Mouse (Mus musculus): Measurements from ENCODE around the gene Gm30191. TPM values are rescaled to one million over a fixed set of nuclear protein-coding genes. Genes with fewer than 3 reads are reported as not detected.

The Gm30191 gene
- total RNA-seq (2021), result not detected
- long read RNA-seq, experiment 1, result 0 reads
- long read RNA-seq, experiment 2, result 0 reads

DNA sequence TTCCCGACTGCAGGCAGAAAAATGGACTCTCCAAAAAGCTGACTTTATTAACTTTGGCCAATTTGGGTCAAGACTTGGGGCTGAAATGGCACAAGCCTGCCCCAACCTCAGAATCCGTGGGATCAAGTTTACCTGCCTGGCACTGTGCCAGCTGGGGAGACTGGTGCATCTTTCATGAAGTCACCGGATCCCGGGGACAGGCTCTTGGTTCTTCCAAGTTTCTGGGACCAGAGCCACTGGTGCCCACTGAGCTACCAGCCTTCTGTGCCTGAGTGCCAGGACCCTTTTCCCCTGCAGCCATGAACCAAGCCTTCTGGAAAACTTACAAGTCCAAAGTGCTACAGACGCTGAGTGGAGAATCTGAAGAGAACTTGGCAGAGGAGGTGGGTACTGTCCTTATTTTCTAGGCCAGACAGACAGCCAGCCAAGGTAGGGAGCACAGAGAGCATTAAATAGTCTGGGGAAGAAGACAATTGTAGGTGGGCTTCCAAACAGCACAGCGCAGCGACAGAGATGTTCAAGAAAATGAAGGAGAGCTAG lies at the start of gene Gm30191:
Gene Gm30191, plus strand, starts transcription at position 217 of the 540 bp plus-strand sequence.
- intact Hi-C loops (cut with DNase I; ENCODE audit: low total_unique reads), result no loop called here
- no peak for DNase-seq

DNA sequence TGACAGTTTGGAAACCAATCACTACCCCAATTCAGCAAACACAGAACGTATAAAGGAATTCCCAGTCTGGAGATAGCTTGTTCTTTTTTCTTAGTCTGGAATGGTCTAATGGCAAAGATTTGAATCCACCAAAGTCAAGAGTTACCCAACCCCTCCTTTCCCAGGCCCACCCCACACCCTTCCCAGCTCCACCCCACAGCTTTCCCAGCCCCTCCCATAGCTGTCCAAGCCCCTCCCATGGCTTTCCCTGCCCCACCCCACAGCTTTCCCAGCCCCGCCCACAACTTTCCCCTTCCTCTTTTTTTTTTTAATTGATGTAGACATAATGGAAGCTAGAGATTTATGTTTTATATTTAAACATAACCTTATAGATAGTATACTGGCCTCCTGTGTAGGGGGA lies 47.4 kb upstream of the Gm30191 start:
- intact Hi-C loops (cut with DNase I; ENCODE audit: low total_unique reads), result no loop called here

DNA sequence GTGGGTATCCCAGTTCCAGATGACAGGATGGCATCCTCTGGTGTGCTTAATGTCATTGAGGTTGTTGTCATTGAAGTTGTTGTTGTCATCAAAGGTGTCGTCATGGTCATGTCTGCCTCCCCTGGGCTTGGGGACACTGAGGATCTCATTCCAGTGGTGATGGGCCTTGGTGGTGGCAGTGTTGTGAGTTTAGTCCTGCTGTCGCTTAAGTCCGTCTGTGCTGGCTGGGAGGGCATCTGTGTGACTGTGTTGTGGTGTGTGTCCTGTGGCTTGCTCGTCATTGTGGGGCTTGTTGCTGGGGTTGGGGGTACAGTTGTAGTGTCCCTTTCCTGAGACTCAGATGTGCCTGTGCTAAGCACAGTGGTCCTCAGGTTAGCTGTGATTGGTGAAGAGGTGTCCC lies 43.8 kb upstream of the Gm30191 start, which contains the start of gene Gm7534:
Gene Gm7534, minus strand, starts transcription at position 101 of the 400 bp plus-strand sequence.
- intact Hi-C loops (cut with DNase I; ENCODE audit: low total_unique reads), result no loop called here
- no peak for DNase-seq

More for the DNA sequence above, 47.4 kb upstream of the Gm30191 start:
- no peak for DNase-seq

- DNase-seq, result no peak
- intact Hi-C loops (cut with DNase I; ENCODE audit: low total_unique reads), result no loop called here
Observed at GRCm38 (mm10) chr4:134203340-134203896, 43.3 kb upstream of the Gm30191 start.

DNA sequence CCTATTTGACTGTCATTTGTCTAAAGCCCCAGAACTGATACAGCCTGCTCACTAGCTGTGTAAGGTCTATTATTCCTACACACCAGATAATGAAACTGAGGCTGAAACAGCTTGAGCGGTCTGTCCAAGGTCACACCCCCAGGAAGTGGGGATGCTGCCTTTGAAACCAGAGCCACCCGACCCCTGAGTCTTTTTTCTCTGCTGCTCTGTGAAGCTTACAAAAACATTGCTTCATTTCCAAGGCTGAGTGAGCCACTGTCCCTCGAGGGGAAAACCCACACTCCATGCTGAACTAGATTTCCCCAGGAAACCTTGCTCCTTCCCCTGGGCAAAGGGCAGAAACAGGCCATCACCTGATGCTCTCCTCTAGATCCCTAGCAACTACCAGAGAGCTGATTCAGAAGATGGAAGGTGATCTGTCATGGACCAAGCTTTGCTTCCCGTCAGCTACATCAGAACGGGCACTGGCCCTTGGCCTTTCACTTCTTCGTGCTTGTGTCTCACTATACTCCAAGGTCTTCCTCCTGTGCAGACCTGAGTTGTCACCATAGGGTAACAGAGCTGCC lies 40.2 kb upstream of the Gm30191 start:
- no peak for DNase-seq
- intact Hi-C loops (cut with DNase I; ENCODE audit: low total_unique reads), result no loop called here

GRCm38 (mm10) chr4:134222793-134223600 lies 23.7 kb upstream of the Gm30191 start:
- no peak for DNase-seq
- intact Hi-C loops (cut with DNase I; ENCODE audit: low total_unique reads), result no loop called here

GRCm38 (mm10) chr4:134227194-134227593 lies 19.5 kb upstream of the Gm30191 start, which contains the start of gene Catsper4:
Gene Catsper4 (minus strand): TSS chr4:134227383.
- DNase-seq, result no peak
- intact Hi-C loops (cut with DNase I; ENCODE audit: low total_unique reads), result no loop called here

DNA sequence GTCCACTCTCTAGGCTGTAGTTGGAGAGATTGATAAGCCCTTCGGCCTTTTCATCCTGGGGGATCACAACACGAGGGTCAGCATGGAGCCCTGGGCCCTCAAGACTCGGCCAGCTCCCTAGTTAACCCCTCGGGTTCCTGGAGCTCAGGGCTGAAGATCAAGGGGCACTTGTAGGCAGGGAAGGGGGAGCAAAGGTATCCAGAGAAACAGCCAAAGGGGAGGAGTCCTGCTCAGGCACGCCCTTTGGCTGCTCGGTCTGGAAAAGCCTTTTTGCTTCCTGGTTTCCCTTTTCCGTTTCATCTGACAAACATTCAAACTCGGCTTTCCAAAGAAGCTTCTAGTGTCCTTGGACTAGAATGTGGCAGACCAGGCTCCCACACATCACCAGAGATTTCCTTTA lies 16.3 kb upstream of the Gm30191 start:
- intact Hi-C loops (cut with DNase I; ENCODE audit: low total_unique reads), result loop anchor here (5.0 kb wide), 1 partner anchor 38 kb away; no protein-coding TSS in a partner anchor

DNA sequence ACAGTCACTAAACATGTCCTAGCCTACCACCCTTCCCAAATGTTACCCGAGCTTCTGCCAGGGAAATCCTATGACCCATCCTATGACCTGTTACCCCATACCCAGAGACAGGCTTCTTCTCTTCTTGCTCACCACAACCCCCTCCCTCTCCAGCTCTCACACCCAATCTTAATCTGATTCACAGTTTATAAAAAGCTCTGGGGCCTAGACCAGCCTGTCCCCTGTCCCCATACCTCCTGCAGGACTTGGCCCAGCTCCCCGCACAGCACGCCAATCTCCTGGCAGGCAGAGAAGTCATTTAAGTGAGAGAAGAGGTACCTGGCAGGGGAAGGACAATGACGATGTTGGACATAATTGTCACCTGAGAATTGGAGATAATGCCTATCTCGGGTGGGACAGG lies 11.9 kb upstream of the Gm30191 start:
- no peak for DNase-seq
- intact Hi-C loops (cut with DNase I; ENCODE audit: low total_unique reads), result loop anchor here (5.0 kb wide), 1 partner anchor 43 kb away; no protein-coding TSS in a partner anchor

More for the DNA sequence above, 16.3 kb upstream of the Gm30191 start:
- no peak for DNase-seq

GRCm38 (mm10) chr4:134237582-134238278 lies 9.0 kb upstream of the Gm30191 start:
- no peak for DNase-seq
- intact Hi-C loops (cut with DNase I; ENCODE audit: low total_unique reads), result no loop called here

DNA sequence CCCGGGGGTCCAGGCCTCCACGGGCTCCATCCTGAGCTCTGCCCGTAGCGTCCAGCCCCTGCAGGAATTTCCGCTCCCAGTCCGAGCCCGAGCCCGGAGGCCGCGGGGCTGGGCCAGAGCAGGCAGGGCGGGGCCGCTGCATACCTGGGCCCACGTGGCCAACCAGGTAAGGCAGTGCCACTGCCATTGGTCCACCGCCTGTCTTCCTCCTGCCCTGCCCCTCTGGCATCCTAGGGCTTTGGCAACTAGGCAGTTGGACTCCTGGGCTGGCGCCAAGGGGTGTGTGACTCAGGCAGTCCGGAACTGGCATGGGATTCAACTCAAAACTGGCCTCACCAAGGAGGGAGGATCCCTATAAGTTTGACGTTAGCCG lies 8.5 kb upstream of the Gm30191 start, which contains the start of gene Cnksr1:
Gene Cnksr1, minus strand, starts transcription at position 121 of the 373 bp plus-strand sequence.
- intact Hi-C loops (cut with DNase I; ENCODE audit: low total_unique reads), result no loop called here
- DNase-seq, result peak; percentile 80

DNA sequence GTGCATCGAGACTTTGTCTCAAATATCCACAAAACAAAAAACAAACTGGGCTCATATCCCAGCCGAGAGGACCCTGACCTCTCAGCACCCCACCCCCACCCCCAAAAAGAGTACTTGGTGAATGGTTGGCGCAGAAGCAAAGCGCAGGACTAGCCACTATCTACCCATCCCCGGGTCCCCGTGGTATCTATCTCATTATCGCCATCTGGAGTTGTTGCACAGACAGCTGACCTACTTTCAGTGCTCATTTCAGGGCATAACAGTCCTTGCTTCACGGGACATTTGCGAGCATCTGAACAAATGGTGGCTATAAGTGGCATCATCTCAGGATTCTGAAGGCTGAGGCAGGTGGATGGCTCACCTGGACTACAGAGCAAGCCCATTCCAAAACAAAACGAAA lies 8.0 kb upstream of the Gm30191 start:
- intact Hi-C loops (cut with DNase I; ENCODE audit: low total_unique reads), result no loop called here

GRCm38 (mm10) chr4:134243516-134244250 lies 3.1 kb upstream of the Gm30191 start, which contains the start of gene E130218I03Rik:
Gene E130218I03Rik (plus strand): TSS chr4:134243662.
- DNase-seq, result no peak
- intact Hi-C loops (cut with DNase I; ENCODE audit: low total_unique reads), result no loop called here

More for the DNA sequence above, 8.0 kb upstream of the Gm30191 start:
- DNase-seq, result no peak

DNA sequence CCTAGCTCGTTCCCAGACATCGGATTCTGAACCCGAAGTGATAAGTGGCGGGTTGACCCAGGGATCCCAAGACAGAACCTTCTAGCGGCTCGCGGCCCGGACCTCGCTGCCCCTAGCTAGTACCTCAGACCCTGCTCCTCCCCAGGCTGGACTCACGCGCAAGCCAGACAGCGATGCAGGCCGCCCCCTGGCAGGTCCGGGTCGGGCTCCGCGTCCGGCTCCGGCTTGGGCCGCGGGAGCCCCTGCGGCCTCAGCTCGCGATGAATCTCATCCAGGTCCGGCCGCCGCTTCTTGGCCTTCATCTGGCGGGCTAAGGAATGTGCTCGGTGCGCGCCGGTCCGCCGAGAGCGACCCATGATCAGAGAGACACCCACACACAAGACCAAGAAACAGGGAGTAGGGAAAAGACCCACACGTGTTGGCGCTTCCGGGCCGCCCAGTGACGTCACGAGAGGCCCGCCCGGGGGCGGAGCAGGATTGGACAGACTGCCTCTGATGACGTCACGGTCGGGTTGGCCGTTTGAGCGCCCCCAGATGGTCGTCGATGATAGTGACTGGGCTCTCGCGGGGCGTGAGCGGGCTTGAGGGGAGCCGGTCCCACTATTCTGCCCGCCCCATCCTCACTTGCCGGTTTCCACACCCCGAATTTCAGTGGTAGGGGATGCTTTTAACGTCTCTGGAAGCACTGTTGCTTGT lies 1.4 kb upstream of the Gm30191 start, which contains the start of gene Zfp593:
Gene Zfp593, minus strand, starts transcription at position 445 of the 696 bp plus-strand sequence.
- peak; percentile 95 for DNase-seq
- intact Hi-C loops (cut with DNase I; ENCODE audit: low total_unique reads), result no loop called here

DNA sequence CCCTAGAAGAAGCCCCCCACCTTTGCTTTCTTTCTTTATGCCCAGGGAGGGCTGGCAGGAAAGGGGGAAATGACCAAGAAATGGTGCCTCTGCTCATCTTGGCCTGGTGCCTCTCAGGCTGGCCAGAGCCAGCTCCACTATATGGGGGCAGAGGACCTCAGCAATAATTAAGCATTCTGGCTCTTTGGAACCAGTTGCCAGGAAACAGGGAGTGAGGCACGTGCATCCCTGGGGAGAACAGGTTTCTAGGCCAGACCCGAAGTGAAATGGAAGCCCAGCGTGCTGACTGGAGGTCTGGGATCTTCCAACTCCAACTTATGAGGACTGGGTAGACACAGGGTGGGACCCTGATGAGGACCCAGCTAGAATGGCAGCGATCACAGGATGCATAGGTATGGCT lies 479 bp upstream of the Gm30191 start:
- no peak for DNase-seq
- intact Hi-C loops (cut with DNase I; ENCODE audit: low total_unique reads), result no loop called here

DNA sequence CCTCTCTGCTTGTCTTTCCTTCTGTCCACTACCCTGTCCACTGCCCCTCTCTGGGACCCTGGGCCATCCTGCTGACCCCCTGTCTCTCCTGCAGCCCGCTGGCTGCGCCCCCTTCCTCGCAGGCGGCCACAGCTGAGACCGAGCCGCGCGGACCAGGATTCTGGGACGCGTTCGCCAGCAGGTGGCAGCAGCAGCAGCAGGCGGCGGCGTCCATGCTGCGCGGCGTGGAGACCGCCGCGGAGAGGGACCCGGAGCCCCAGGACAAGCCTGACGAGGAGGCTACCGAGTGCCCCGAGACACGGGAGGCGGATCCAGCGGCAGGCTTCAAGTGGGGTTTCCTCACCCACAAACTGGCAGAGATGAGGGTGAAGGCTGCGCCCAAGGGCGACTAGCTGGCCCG lies 2.9 kb downstream of the Gm30191 start:
- intact Hi-C loops (cut with DNase I; ENCODE audit: low total_unique reads), result loop anchor here (5.0 to 10.0 kb wide), 3 partner anchors 43 to 235 kb away; no protein-coding TSS in a partner anchor
- DNase-seq, result peak; percentile 77

- no peak for DNase-seq
- intact Hi-C loops (cut with DNase I; ENCODE audit: low total_unique reads), result loop anchor here (5.0 to 10.0 kb wide), 3 partner anchors 42 to 234 kb away; no protein-coding TSS in a partner anchor
Observed at GRCm38 (mm10) chr4:134250116-134250929, 3.6 kb downstream of the Gm30191 start.

Data from gastrocnemius, postnatal 14 days (tissue).